Mouse (Mus musculus) CD4-positive helper T cell, adult 2 months (primary cell): Measurements from ENCODE around the gene Hspg2.

Source experiments
- DNase-seq: peaks from one replicate; pipeline ENCODE4 v3.0.0-alpha.2; 2012; ENCODE audit warnings: low read depth, missing footprints, low spot score

Hspg2 gene

DNA sequence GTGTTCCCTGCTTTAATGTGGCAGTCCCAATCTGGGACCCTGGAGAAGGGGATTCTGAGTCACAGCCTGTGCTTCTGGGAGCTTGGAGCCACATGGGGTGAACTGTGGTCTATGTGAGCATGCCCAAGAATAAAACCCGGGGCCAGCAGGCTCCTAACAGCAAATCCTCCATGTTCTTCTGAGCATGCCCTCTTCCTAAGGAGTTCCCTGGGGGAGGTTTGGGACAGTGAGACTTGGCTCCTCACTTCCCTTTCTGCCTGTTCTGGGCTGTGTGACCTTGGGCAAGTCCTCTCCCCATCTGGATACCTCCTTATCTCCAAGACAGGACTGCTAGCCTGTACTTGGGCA, 12.4 kb downstream of the Hspg2 start:
- no peak for DNase-seq

- no peak for DNase-seq
Measured at GRCm38 (mm10) chr4:137481381-137482030, 12.9 kb downstream of the Hspg2 start.

- no peak for DNase-seq
Measured at GRCm38 (mm10) chr4:137483871-137484270, 15.3 kb downstream of the Hspg2 start.

DNA sequence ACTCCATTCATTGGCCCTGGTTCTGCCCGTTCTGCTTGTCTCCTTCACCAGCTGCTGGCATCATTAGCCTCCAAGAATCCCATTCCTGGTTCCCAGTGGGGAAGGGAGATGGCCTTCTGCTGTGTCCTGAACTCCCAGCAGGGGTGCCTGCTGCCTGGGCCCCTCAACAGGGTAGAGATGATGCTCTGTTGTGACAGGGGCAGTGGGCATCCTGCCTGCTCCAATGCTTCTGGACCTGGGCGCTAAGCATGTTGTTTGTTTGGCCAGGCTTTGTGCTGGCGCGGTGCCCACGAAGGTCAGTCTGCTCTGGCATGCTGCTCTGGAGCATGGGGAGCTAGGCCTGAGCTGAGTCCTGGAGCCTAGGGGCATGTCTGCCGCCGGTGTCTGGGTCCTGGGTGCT, 16.0 kb downstream of the Hspg2 start:
- DNase-seq, result no peak

DNA sequence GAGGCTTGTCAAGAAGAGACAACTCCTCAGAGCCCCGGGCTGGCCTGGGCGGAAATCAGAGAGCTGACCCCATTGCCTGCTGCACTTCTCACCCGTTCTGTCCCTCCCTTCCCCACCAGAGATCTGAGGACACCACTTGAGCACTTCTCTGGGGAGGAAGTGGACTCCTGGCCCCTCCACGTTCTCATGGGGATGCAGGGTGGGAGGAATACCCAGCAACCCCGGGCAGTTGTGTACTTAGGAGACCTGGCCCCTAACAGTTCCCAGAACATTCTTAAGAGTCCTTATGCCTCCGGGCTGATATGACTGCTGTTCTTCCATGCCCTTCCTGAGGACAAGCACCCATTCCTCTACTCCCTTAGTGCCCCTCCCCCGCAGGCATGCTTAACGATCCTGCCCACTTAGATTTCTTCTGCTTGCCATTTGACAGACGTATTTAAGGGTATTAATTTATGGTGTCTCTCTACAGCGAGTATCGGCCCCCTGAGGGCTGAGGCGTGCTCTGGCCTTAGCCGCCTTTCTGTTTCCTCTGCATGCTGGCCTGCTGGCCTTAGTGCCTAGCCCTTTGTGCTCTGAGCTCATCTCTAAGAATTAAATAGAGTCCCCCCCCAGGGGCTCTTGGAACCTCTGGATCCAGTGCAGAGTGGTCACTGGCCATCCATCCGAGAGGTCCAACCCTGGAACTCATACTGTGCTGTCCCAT, 16.8 kb downstream of the Hspg2 start:
- no peak for DNase-seq

GRCm38 (mm10) chr4:137486081-137487014, 17.8 kb downstream of the Hspg2 start:
- no peak for DNase-seq

GRCm38 (mm10) chr4:137487286-137488000, 18.9 kb downstream of the Hspg2 start:
- DNase-seq, result no peak

DNA sequence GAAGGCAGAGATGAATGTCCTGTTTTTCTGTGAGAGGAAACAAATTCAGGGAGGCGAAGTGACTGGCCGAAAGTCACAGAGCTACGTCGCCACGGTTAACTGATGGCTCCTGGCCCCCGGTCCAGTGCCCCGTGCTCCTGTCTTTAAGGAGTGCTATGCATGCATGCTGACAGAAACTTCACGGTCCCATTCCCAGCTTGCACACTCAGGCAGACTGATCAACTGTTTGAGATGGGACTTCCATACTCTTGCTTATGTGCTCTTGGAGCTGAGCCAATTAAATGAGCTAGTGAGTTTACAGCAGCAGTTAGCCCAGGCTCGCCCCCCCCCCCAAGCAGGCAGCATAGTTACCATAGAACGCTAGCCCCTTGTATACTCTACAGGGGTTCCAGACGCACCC, 19.5 kb downstream of the Hspg2 start:
- no peak for DNase-seq

GRCm38 (mm10) chr4:137488571-137489303, 20.2 kb downstream of the Hspg2 start:
- no peak for DNase-seq

DNA sequence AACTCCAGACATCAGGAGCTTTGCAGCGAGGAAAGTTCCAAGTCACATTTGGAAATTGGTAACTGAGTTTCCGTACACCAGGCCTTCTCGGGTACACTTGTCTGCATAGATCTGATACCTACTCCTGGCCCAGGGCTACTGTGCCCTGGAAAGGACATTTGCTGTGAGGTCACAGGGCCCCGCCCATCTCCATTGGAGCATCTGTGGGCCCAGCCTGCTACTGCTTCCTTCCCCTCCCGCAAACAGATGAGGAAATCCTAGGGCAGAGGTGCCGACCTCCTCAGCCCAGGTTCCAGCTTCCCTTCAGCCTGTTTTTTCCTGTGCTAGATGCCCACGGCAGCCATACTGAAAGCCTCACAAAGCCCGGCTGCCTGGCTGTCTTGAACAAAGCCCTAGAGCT, 21.4 kb downstream of the Hspg2 start:
- no peak for DNase-seq

GRCm38 (mm10) chr4:137492563-137492962, 24.0 kb downstream of the Hspg2 start:
- no peak for DNase-seq

GRCm38 (mm10) chr4:137493187-137493586, 24.6 kb downstream of the Hspg2 start:
- no peak for DNase-seq

DNA sequence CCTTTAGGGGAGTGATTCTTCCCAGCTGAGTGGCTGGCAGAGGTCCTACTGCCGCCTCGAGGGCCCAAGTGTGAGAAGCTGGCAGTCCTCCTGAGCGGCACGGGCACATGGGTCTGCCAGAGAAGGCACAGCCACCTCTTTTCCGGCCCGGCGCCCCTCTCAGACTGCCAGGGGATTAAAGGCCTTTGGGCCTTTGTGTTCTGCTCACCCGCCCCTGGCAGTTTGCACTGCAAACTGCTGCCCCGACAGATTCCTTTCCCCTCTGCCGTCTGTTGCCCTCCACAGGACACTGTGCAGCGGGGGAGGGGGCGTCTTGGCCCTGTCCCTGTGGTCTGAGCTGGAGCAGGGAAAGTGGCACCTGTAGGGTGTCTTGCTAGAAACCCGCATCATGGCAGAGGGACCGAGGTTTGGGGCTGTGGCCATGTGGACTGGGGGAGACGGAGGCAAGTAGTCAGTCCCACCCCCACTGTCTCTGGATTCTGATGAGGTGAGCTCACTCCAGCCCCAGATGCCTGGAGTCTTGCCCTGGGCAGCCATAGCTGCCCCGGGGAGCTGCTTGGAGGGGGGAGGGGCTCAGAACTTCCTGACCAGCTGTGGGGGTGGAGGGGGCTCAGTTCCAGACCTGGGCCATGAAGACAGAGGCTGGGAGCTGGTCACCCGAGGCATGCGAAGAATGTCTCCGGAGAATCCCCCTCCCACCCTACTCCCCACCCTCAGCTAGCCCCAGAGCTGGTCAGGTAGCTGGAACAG, 26.4 kb downstream of the Hspg2 start:
- no peak for DNase-seq

DNA sequence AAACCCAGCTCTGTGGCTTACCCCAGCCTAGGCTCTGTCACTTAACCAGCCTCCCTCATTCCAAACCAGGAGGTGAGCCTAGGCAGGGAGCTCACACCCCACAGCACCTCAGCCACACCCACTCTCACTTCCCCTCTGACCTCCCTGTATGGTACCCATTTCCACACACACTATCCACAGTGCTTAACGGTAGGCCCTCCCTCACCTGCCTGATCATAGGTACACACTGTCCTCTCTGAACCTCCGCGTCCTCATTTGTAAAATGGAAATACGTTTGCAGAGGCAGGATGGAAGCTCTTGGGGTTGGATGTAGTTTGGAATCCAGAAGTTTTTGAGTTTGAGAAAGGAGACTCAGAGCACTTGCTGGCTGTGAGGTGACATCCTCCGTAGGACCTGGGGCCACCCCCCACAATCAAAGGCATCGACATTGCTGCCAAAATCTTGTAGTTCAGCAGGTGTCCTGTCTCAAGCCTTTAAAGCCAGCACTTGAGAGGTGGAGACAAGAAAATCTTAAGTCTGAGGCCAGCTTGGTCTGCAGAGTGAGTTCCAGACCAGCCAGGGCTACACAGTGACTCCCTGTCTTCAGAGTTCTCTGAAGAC, 27.0 kb downstream of the Hspg2 start:
- DNase-seq, result no peak

GRCm38 (mm10) chr4:137497367-137497766, 28.8 kb downstream of the Hspg2 start:
- no peak for DNase-seq

DNA sequence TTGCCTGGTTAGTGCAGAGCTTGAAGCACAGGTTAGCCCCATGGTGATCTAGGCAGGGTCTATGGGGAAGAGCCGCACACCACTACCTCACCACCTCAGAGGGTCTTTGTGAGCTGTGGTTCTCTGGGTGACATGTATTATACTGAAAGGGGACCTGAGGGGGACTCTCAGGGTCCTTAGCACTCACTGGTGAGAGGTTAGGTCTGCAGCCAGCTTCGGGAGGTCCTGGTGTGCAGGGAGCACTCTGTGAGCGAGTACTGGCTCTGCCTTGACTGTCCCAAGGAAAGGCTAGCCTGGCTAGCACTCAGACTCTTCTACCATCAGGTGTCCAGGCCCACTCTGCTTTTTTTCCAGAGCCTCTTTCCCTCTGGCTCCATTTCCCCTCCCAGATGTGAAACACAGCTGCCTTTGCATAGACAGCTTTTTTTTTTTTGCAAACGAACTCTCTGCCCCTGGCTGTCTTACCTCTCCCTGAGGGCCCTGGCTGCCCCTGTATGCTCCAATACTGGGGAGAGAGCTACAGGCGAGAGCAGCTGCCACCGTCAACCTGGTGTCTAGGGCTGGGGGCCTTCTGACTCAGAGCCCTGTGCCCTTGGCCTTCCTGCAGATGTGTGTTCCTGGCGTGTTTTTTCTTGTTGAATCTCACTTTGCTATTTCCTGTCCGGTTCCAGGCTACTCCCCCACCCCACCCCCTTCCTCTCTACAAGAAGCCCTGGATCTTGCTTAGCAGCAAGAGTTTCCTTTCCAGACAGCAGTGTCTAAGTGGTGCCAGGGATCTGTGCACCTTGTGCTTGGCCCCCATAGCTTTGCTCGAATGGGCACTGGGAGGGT, 29.5 kb downstream of the Hspg2 start:
- no peak for DNase-seq

GRCm38 (mm10) chr4:137498882-137499583, 30.5 kb downstream of the Hspg2 start:
- no peak for DNase-seq

GRCm38 (mm10) chr4:137500149-137500548, 31.6 kb downstream of the Hspg2 start:
- DNase-seq, result no peak
